Mouse (Mus musculus) forebrain, embryonic 11.5 days (tissue): ENCODE data around the gene Sult1a1. TPM values are rescaled to one million over a fixed set of nuclear protein-coding genes. Genes with fewer than 3 reads are reported as not detected.

ENCODE experiments used
- ATAC-seq: fragments of 200-750 bp; cut with Nextera tagmentation; replicated peaks from 2 replicates; pipeline ENCODE4 v1.8.0; 2017; ENCODE audit warnings: moderate TSS enrichment; ENCODE audit not compliant: low FRiP score
- DNase-seq: peaks from one replicate; pipeline ENCODE4 v3.0.0-alpha.2; 2017; ENCODE audit warnings: low spot score
- H3K27ac ChIP-seq: fragments of 300-500 bp; sonication (generic); 2 replicates; pipeline ENCODE4 v1.5.1; 2014; ENCODE audit warnings: low read depth, low read length
- H3K27me3 ChIP-seq: fragments of 300-500 bp; sonication (generic); 2 replicates; pipeline ENCODE4 v1.6.1; 2014; ENCODE audit warnings: mild to moderate bottlenecking, low read length, mixed read lengths; ENCODE audit not compliant: control insufficient read depth, insufficient read depth
- H3K36me3 ChIP-seq: fragments of 300-500 bp; sonication (generic); 2 replicates; pipeline ENCODE4 v1.6.1; 2014; ENCODE audit warnings: mild to moderate bottlenecking, low read length, moderate library complexity, mixed read lengths; ENCODE audit not compliant: control insufficient read depth, insufficient read depth
- H3K4me1 ChIP-seq: fragments of 300-500 bp; sonication (generic); replicated peaks from 2 replicates; pipeline ENCODE4 v1.6.1; 2014; ENCODE audit warnings: low read length, mixed read lengths; ENCODE audit not compliant: control insufficient read depth, insufficient read depth
- H3K4me2 ChIP-seq: fragments of 300-500 bp; sonication (generic); 2 replicates; pipeline ENCODE4 v1.6.1; 2014; ENCODE audit warnings: low read depth, mild to moderate bottlenecking, low read length, moderate library complexity, mixed read lengths; ENCODE audit not compliant: severe bottlenecking
- H3K4me3 ChIP-seq: fragments of 300-500 bp; sonication (generic); 2 replicates; pipeline ENCODE4 v1.5.1; 2014; ENCODE audit warnings: low read depth, low read length
- H3K9ac ChIP-seq: fragments of 300-500 bp; sonication (generic); 2 replicates; pipeline ENCODE4 v1.6.1; 2014; ENCODE audit warnings: low read length
- H3K9me3 ChIP-seq: fragments of 300-500 bp; sonication (generic); 2 replicates; pipeline ENCODE4 v1.6.1; 2016; ENCODE audit warnings: low read length, mixed read lengths; ENCODE audit not compliant: control insufficient read depth
- WGBS: fragments of 180-500 bp; shearing (Covaris S2); extraction: QIAGEN DNeasy Blood & Tissue Kit; methylation state at CpG from one replicate; pipeline ENCODE4 v1.1.7; 2014; 5-methylcytosine and 5-hydroxymethylcytosine counted together
- polyA plus RNA-seq: library from polyadenylated mRNA; unstranded; fragments of >200 nt; fragmentation: Nextera tagmentation; extraction: Ambion mirVana; gene quantifications from 2 replicates; pipeline ENCODE4 v1.2.1, GENCODE M21; 2014

Sult1a1 gene
- polyA plus RNA-seq, 1 experiment from 2014 or later, result 0.52 TPM

DNA sequence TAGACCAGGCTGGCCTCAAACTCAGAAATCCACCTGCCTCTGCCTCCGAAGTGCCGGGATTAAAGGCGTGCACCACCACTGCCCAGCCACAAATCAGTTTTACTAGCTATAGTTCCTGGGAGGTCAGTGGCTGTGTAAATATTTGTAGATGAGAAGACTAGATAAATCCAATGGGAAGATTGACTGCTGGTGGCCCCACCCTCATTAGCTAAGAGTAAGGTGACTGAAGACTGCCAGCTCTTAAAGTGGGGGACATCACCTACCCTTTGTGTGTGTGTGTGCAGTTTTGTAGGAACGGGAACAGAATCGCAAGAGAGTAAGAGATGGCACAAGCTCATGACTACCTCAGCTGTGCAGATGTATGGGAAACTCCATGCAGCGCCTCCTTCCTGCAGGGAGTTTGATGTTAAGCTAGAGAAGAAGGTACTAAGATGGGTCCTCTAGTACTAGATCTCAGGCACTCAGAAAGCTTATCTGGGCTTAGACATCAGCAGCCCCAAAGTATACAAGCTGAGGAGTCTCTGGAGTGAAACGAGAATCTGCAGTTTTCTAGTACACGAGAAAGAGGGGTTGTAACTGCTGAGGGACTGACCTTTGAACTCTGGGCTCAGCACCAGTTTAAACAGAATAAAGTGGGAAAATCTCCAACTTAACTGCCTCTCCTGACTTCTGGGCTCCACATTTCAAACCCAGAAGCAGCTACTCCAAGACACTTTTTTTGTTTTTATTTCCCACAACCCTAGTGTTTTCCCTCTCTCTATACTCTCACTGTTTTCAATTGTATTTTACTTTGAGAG lies 2.5 kb upstream of the Sult1a1 start:
- DNase-seq (no peak), ATAC-seq (no peak)
- WGBS, result 89% methylated on average over 8 of the region's 8 CpGs
- Histone ChIP-seq H3K27ac (no peak overlapping the region), H3K9me3 (no peaks in the 10 kb centered on the region), H3K9ac (no peak overlapping the region), H3K4me2 (no peak overlapping the region), H3K4me3 (no peak overlapping the region), H3K36me3 (no peaks in the 10 kb centered on the region), H3K27me3 (no peaks in the 10 kb centered on the region), H3K4me1 (no peaks in the 10 kb centered on the region)

GRCm38 (mm10) chr7:126676631-126677220 lies 494 bp upstream of the Sult1a1 start:
- H3K36me3 ChIP-seq, result no peaks in the 10 kb centered on the region; the same call in 1 of the 2 replicates
- H3K27me3 ChIP-seq, result no peaks in the 10 kb centered on the region
- ATAC-seq (no peak), DNase-seq (no peak)
- no peaks in the 10 kb centered on the region for H3K4me1 ChIP-seq
- 89% methylated on average over 4 of the region's 4 CpGs for WGBS
- H3K27ac ChIP-seq, result no peak overlapping the region
- no peak overlapping the region for H3K4me2 ChIP-seq
- H3K9ac ChIP-seq, result no peak overlapping the region
- no peaks in the 10 kb centered on the region for H3K9me3 ChIP-seq
- no peak overlapping the region for H3K4me3 ChIP-seq

DNA sequence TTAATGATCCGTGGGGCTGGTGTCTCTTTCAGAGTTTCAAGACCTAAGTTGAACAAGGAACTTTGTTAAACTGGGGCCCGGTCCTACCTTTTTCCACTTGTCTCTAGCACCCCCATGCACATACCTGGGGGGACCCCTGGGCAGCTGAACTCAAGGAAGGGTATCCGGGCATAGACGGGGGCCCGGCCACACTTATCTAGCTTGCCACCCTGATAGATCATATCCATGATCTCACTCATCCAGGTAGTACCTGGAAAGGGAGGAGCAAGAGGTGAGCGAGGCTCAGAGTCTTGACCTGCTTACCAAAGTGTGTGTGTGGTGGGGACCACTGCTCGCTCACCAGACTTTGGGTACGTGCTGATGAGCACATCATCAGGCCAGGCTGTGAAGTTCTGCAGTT lies 1.1 kb downstream of the Sult1a1 start:
- Histone ChIP-seq H3K4me2 (no peak overlapping the region), H3K27me3 (no peaks in the 10 kb centered on the region), H3K9ac (no peak overlapping the region), H3K4me3 (no peak overlapping the region), H3K9me3 (no peaks in the 10 kb centered on the region), H3K4me1 (no peaks in the 10 kb centered on the region), H3K36me3 (no peaks in the 10 kb centered on the region; the same call in 1 of the 2 replicates), H3K27ac (no peak overlapping the region)
- ATAC-seq (no peak), DNase-seq (no peak)
- WGBS, result 97% methylated on average over 8 of the region's 8 CpGs

- Histone ChIP-seq H3K9ac (no peak overlapping the region), H3K4me1 (no peaks in the 10 kb centered on the region), H3K9me3 (no peaks in the 10 kb centered on the region), H3K36me3 (no peaks in the 10 kb centered on the region; the same call in 1 of the 2 replicates), H3K27ac (no peak overlapping the region), H3K27me3 (no peaks in the 10 kb centered on the region), H3K4me3 (no peak overlapping the region), H3K4me2 (no peak overlapping the region)
- 93% methylated on average over 9 of the region's 9 CpGs for WGBS
- DNase-seq (no peak), ATAC-seq (no peak)
Observed at GRCm38 (mm10) chr7:126672111-126672510, 4.1 kb downstream of the Sult1a1 start.

GRCm38 (mm10) chr7:126670152-126670551 lies 6.1 kb downstream of the Sult1a1 start:
- 93% methylated on average over 3 of the region's 3 CpGs for WGBS

GRCm38 (mm10) chr7:126668452-126668851 lies 7.8 kb downstream of the Sult1a1 start:
- Histone ChIP-seq H3K4me3 (no peak overlapping the region), H3K36me3 (peaks cover 3% of the 10 kb centered on the region; the same call in 1 of the 2 replicates), H3K4me2 (no peak overlapping the region), H3K9me3 (no peaks in the 10 kb centered on the region), H3K27me3 (no peaks in the 10 kb centered on the region), H3K9ac (no peak overlapping the region), H3K27ac (no peak overlapping the region), H3K4me1 (no peaks in the 10 kb centered on the region)
- ATAC-seq (no peak), DNase-seq (no peak)
- 88% methylated on average over 5 of the region's 5 CpGs for WGBS

More at GRCm38 (mm10) chr7:126670152-126670551, 6.1 kb downstream of the Sult1a1 start:
- Histone ChIP-seq H3K27me3 (no peaks in the 10 kb centered on the region), H3K4me2 (no peak overlapping the region), H3K36me3 (no peaks in the 10 kb centered on the region; the same call in 1 of the 2 replicates), H3K27ac (no peak overlapping the region), H3K4me3 (no peak overlapping the region), H3K9ac (no peak overlapping the region), H3K9me3 (no peaks in the 10 kb centered on the region), H3K4me1 (no peaks in the 10 kb centered on the region)
- DNase-seq (no peak), ATAC-seq (no peak)

DNA sequence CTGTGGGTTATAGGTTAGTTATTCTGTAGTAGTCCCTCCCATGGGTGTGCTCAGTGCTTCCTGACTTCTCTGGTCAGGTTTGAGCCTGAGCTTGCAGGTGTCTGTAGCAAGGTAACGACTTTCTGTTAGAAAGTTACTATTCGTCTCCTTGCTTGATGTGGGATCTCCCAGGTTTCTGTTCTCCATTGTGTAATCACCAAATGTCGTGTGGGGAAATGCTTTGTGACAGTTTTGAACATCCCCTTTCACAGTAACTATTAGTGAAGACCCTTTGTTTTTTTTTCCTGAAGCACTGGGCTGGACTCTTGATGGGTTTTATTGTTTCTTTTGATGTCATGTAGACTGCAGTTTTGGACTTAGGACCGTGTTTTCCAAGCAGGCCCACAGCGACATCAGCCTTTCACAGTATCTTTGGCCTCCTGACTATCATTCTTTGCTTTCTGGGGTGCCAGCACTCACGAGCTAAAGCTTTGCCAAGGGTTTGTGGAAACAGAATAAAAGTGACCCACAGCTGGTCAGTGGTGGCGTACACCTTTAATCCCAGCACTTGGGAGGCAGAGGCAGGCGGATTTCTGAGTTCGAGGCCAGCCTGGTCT lies 8.6 kb downstream of the Sult1a1 start:
- Histone ChIP-seq H3K27me3 (no peaks in the 10 kb centered on the region), H3K36me3 (peaks cover 3% of the 10 kb centered on the region; the same call in 1 of the 2 replicates), H3K9ac (no peak overlapping the region), H3K4me1 (no peaks in the 10 kb centered on the region), H3K4me3 (no peak overlapping the region), H3K9me3 (no peaks in the 10 kb centered on the region), H3K27ac (no peak overlapping the region), H3K4me2 (no peak overlapping the region)
- DNase-seq (no peak), ATAC-seq (no peak)
- 87% methylated on average over 9 of the region's 9 CpGs for WGBS

GRCm38 (mm10) chr7:126665269-126665668 lies 11.0 kb downstream of the Sult1a1 start:
- Histone ChIP-seq H3K9me3 (no peaks in the 10 kb centered on the region), H3K4me1 (no peaks in the 10 kb centered on the region), H3K4me2 (no peak overlapping the region), H3K27ac (no peak overlapping the region), H3K4me3 (no peak overlapping the region), H3K27me3 (no peaks in the 10 kb centered on the region), H3K36me3 (peaks cover 3% of the 10 kb centered on the region; the same call in 1 of the 2 replicates), H3K9ac (no peak overlapping the region)
- ATAC-seq (no peak), DNase-seq (no peak)
- WGBS, result 94% methylated on average over 3 of the region's 3 CpGs
